Comparison of ENCODE assay signal across 23 mouse cellular contexts in genomic region chr6:141347870-141348269, GRCm38 (mm10).
DNase-seq lines count a peak whose midpoint lies in the region; ATAC-seq lines count a peak whose summit lies in the region.
"Had no signal": no experiment of that assay in that cellular context is flagged by ENCODE, and none has a peak within 500 bp of the region (broad histone marks: within the 10 kb centered on the region; RNA-seq: fewer than 3 reads in every experiment).

No protein-coding gene starts in this region.

- no peak overlapping the region for H3K4me2 ChIP-seq in liver, embryonic 15.5 days
- no peak overlapping the region for H3K4me2 ChIP-seq in liver, embryonic 11.5 days
- no peak overlapping the region for H3K4me2 ChIP-seq in intestine, embryonic 15.5 days (replicated peaks)
- H3K4me2 ChIP-seq in intestine, embryonic 16.5 days (ENCODE audit: low read depth, low read length): no peak overlapping the region
- H3K4me2 ChIP-seq: embryonic facial prominence, embryonic 13.5 days; forebrain, embryonic 12.5 days; forebrain, embryonic 15.5 days; hindbrain, embryonic 12.5 days; hindbrain, embryonic 15.5 days had no signal

- no peaks in the 10 kb centered on the region for H3K4me1 ChIP-seq in liver, embryonic 15.5 days (replicated peaks)
- H3K4me1 ChIP-seq in liver, embryonic 11.5 days (replicated peaks; ENCODE audit: control insufficient read depth, insufficient read depth, low read length): no peaks in the 10 kb centered on the region
- no peaks in the 10 kb centered on the region for H3K4me1 ChIP-seq in intestine, embryonic 15.5 days (replicated peaks)
- H3K4me1 ChIP-seq in intestine, embryonic 16.5 days (ENCODE audit: control insufficient read depth, insufficient read depth, low read length): peaks cover 8% of the 10 kb centered on the region; the same call in 1 of the 2 replicates
- H3K4me1 ChIP-seq: embryonic facial prominence, embryonic 10.5 days; forebrain, embryonic 12.5 days; forebrain, embryonic 15.5 days; hindbrain, embryonic 12.5 days; hindbrain, embryonic 15.5 days had no signal

- no peaks in the 10 kb centered on the region for H3K36me3 ChIP-seq in liver, embryonic 15.5 days (replicated peaks)
- no peaks in the 10 kb centered on the region for H3K36me3 ChIP-seq in liver, embryonic 11.5 days (ENCODE audit: control insufficient read depth, insufficient read depth, low read length)
- no peaks in the 10 kb centered on the region for H3K36me3 ChIP-seq in intestine, embryonic 15.5 days
- H3K36me3 ChIP-seq in intestine, embryonic 16.5 days (ENCODE audit: control insufficient read depth, insufficient read depth, low read length): no peaks in the 10 kb centered on the region
- H3K36me3 ChIP-seq: embryonic facial prominence, embryonic 10.5 days; embryonic facial prominence, embryonic 13.5 days; forebrain, embryonic 12.5 days; forebrain, embryonic 15.5 days; heart, embryonic 10.5 days; hindbrain, embryonic 12.5 days; hindbrain, embryonic 15.5 days had no signal

- WGBS in liver, embryonic 15.5 days (ENCODE audit: insufficient replicate concordance): 36% methylated on average over 4 of the region's 4 CpGs
- 46% methylated on average over 4 of the region's 4 CpGs for WGBS in liver, embryonic 11.5 days
- 45% methylated on average over 4 of the region's 4 CpGs for WGBS in intestine, embryonic 15.5 days
- 36% methylated on average over 4 of the region's 4 CpGs for WGBS in intestine, embryonic 16.5 days

- no peak overlapping the region for H3K4me3 ChIP-seq in liver, embryonic 15.5 days (replicated peaks)
- no peak overlapping the region for H3K4me3 ChIP-seq in liver, embryonic 11.5 days (ENCODE audit: low read depth, low read length)
- H3K4me3 ChIP-seq in intestine, embryonic 15.5 days (replicated peaks): no peak overlapping the region
- no peak overlapping the region for H3K4me3 ChIP-seq in intestine, embryonic 16.5 days (ENCODE audit: low read length)
- H3K4me3 ChIP-seq: embryonic facial prominence, embryonic 10.5 days; embryonic facial prominence, embryonic 13.5 days; erythroblast, embryonic 14.5 days; forebrain, embryonic 12.5 days; forebrain, embryonic 15.5 days; heart, adult 2 months; heart, embryonic 10.5 days; hindbrain, embryonic 12.5 days; hindbrain, embryonic 15.5 days had no signal

- ATAC-seq in liver, embryonic 15.5 days (ENCODE audit: insufficient read depth): peak; percentile 37
- no peak; the same call in 1 of the 2 replicates for ATAC-seq in liver, embryonic 11.5 days (replicated peaks; ENCODE audit: low FRiP score)
- ATAC-seq in intestine, embryonic 15.5 days: peak; percentile 65
- peak; percentile 75 for ATAC-seq in intestine, embryonic 16.5 days
- no peak for ATAC-seq in monocyte, adult 5-6 weeks (replicated peaks; ENCODE audit: insufficient number of reproducible peaks, low FRiP score, low TSS enrichment, poor library complexity, severe bottlenecking)
- ATAC-seq: CD4-positive, CD25-positive, alpha-beta regulatory T cell, adult 4 months; forebrain, embryonic 15.5 days had no signal

- H3K27me3 ChIP-seq in liver, embryonic 15.5 days: no peaks in the 10 kb centered on the region
- no peaks in the 10 kb centered on the region for H3K27me3 ChIP-seq in liver, embryonic 11.5 days (replicated peaks; ENCODE audit: control insufficient read depth, insufficient read depth, low read length)
- no peaks in the 10 kb centered on the region for H3K27me3 ChIP-seq in intestine, embryonic 15.5 days (replicated peaks)
- H3K27me3 ChIP-seq in intestine, embryonic 16.5 days (replicated peaks; ENCODE audit: control insufficient read depth, insufficient read depth, low read length): no peaks in the 10 kb centered on the region
- H3K27me3 ChIP-seq: embryonic facial prominence, embryonic 13.5 days; forebrain, embryonic 12.5 days; forebrain, embryonic 15.5 days; hindbrain, embryonic 12.5 days; hindbrain, embryonic 15.5 days had no signal

- no peak for DNase-seq in liver, embryonic 11.5 days (ENCODE audit: low spot score)
- DNase-seq in yolk sac, embryonic 10.5 days (ENCODE audit: low spot score): peak; percentile 70
- DNase-seq: adrenal gland, adult 2 months; adrenal gland, postnatal 14 days; cerebellum, adult 11 months; cerebellum, adult 8-10 months; cerebellum, postnatal 10 days; cerebellum, postnatal 36 days; embryo, embryonic 11 days; heart, adult 2 months had no signal

- no peak overlapping the region for H3K27ac ChIP-seq in liver, embryonic 15.5 days (replicated peaks)
- no peak overlapping the region for H3K27ac ChIP-seq in liver, embryonic 11.5 days (ENCODE audit: low read depth, low read length)
- H3K27ac ChIP-seq in intestine, embryonic 15.5 days: no peak overlapping the region
- 0 out of 2 replicates have a peak overlapping the region, but pooled peaks have one; percentile 31 for H3K27ac ChIP-seq in intestine, embryonic 16.5 days (ENCODE audit: low read length)
- H3K27ac ChIP-seq: embryonic facial prominence, embryonic 10.5 days; embryonic facial prominence, embryonic 13.5 days; forebrain, embryonic 12.5 days; forebrain, embryonic 15.5 days; heart, embryonic 10.5 days; hindbrain, embryonic 12.5 days; hindbrain, embryonic 15.5 days had no signal

- H3K9ac ChIP-seq in liver, embryonic 15.5 days: no peak overlapping the region
- H3K9ac ChIP-seq in liver, embryonic 11.5 days (ENCODE audit: low read depth, low read length): no peak overlapping the region
- no peak overlapping the region for H3K9ac ChIP-seq in intestine, embryonic 15.5 days
- H3K9ac ChIP-seq in intestine, embryonic 16.5 days (ENCODE audit: low read depth, low read length): no peak overlapping the region
- H3K9ac ChIP-seq: embryonic facial prominence, embryonic 13.5 days; forebrain, embryonic 12.5 days; forebrain, embryonic 15.5 days; hindbrain, embryonic 12.5 days; hindbrain, embryonic 15.5 days had no signal

- H3K9me3 ChIP-seq in liver, embryonic 15.5 days (replicated peaks): no peaks in the 10 kb centered on the region
- no peaks in the 10 kb centered on the region for H3K9me3 ChIP-seq in liver, embryonic 11.5 days (ENCODE audit: control insufficient read depth, low read length)
- no peaks in the 10 kb centered on the region for H3K9me3 ChIP-seq in intestine, embryonic 15.5 days
- H3K9me3 ChIP-seq in intestine, embryonic 16.5 days (ENCODE audit: control insufficient read depth, low read length): no peaks in the 10 kb centered on the region
- H3K9me3 ChIP-seq: embryonic facial prominence, embryonic 10.5 days; embryonic facial prominence, embryonic 13.5 days; forebrain, embryonic 12.5 days; forebrain, embryonic 15.5 days; heart, embryonic 10.5 days; hindbrain, embryonic 12.5 days; hindbrain, embryonic 15.5 days had no signal

Comparison
In these comparisons a context has a peak if more than half of its experiments do, and no peak if none do; other contexts are left out.
1. ATAC-seq: peak in liver, embryonic 15.5 days (single experiment), intestine, embryonic 15.5 days (single experiment) and intestine, embryonic 16.5 days (single experiment); none in liver, embryonic 11.5 days (single experiment) and monocyte, adult 5-6 weeks (single experiment).